Mouse (Mus musculus): ENCODE results near the gene Dppa2.

Dppa2 gene

GRCm38 (mm10) chr16:48344193-48344592 is 40.5 kb downstream of the Dppa2 start:
- DNase-seq (ENCODE audit: low spot score) = no peak

GRCm38 (mm10) chr16:48347246-48347645 is 43.5 kb downstream of the Dppa2 start:
- no peak for DNase-seq (ENCODE audit: low spot score)

DNA sequence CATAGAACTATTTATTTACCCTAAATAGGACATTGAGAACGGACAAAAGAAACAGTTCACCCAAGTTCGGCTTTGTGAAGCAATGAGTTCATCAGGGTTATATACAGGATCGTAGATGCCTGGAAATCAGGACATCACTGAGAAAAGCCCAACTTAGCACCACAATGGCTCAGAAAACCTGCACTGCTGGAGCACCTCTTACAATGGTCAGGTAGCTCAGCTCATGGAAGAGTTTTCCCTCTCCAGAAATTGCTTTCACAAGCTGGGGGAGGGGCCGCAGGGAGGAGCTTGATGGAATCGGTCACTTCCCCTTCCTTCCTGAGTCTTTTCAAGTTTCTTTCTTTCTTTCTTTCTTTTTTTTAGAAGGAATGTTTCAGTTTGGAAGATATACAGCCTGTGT is 52.0 kb downstream of the Dppa2 start:
- no peak for DNase-seq (ENCODE audit: low spot score)

DNA sequence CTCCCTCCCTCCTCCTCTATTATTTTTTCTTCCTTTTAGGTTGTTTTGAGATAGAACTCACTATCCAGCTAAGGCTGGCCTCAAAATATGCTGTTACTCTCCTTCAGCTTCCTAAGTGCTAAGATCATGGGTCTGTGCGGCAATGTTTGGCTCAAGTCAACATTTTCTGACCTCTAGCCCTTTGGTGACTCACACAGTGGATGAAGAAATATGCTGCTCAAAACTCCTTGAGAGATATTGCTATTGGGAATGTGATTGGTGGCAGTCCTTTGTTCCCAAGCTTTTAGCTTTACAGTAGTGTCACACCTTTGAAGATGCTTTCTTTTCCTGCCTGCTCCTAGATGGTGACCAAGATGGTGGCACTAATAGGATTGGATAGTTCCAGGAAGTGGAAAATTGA is 52.7 kb downstream of the Dppa2 start:
- DNase-seq (ENCODE audit: low spot score) = no peak

DNA sequence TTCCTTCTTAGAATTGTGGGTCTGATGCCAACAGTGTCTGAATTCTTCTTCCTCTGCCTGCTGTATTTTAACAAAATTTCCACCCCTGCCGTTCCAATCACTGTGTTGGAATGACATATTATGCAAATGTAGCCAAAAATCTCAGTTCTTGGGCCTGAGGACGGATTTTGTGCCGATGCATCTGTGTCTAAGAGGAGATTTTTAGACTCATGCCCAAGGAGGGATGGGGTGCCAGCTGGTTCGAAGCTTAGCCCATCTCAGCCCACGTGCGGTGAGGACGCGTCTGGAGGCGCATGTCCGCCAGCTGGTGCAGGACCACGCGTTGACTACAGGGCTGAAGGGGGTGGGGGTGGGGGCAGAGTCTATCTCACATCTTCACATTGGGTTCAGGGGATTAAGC is 57.2 kb downstream of the Dppa2 start:
- DNase-seq (ENCODE audit: low spot score) = no peak

DNA sequence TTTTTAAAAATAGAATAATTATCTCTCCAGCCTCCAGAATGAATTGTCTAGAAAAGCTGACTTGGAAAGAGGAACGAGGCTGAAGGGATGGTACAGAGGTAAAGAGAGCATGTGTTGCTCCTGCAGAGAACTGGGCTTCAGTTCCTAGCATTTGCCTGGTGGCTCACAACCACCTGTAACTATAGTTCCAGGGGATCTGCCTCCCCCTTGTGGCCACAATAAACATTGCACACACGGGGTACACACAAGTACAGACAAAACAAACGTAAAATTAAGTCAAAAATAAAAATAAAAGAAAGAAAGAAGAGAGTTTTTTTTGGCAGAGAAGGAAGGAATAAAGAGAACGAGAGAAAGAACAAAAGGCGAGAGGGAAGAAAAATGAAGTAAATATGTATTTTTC is 63.1 kb downstream of the Dppa2 start:
- no peak for DNase-seq (ENCODE audit: low spot score)

GRCm38 (mm10) chr16:48368096-48368495 is 64.4 kb downstream of the Dppa2 start:
- DNase-seq (ENCODE audit: low spot score) = no peak
